Mouse (Mus musculus): ENCODE data around the gene Tnrc6b.

Tnrc6b gene

DNA sequence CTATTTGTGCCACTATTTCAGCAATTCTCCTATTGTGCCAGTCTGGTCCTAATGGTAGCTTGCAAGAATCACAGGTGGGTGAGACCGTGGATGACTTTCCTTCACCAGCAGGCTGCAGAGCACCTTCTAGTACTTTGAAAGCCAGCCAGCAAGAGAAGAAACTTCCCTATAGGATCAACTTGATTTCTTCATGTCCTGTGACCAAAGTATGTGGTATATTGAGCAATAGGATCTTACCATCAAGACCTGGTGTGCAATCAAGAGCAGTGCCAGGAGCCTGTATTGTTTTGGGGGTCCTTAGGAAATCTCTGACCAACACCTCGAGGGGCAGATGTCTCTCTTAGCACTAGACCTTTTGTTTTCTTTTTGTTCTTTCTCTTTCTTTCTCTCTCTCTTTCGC, 81.4 kb downstream of the Tnrc6b start:
- no peak for DNase-seq (ENCODE audit: low read depth)

DNA sequence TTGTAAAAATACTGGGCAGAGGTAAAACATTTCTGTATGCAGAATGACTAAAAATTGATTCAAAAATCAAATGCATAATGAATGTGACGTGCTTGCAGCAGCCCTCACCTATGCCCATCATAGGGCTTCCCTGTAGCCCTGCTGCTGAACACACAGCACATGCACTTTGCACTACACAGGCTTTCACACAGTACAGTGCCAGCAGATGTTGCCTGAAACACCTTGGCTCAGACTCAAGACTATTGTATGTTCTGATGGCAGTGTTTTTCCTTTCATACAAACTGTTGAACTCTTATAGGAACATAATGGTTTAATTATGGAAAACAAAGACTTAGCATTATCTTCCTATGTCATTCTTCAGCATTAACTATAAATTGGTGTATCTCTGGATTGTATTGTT, 84.0 kb downstream of the Tnrc6b start:
- DNase-seq (ENCODE audit: low read depth): no peak

DNA sequence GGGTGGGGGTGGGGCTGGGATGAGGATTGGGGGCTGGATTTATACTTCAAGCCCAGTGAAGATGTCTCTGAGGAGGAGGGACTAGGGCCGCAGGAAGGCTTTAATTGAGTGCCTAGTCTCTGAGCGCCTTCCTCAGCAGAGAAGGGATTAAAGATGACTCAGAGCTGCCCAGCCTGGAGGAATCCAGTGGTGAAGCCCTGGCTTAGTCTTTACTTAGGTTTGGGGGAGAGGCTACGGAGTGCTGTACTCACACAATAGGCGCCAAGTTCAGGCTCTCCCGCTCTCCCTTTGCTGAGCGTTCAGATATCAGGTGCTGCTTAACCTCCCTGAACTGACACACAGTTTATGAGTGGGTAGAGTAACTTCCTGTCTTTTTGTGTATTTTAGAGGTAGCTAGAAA, 86.6 kb downstream of the Tnrc6b start:
- peak; percentile 45 for DNase-seq (ENCODE audit: low read depth)

DNA sequence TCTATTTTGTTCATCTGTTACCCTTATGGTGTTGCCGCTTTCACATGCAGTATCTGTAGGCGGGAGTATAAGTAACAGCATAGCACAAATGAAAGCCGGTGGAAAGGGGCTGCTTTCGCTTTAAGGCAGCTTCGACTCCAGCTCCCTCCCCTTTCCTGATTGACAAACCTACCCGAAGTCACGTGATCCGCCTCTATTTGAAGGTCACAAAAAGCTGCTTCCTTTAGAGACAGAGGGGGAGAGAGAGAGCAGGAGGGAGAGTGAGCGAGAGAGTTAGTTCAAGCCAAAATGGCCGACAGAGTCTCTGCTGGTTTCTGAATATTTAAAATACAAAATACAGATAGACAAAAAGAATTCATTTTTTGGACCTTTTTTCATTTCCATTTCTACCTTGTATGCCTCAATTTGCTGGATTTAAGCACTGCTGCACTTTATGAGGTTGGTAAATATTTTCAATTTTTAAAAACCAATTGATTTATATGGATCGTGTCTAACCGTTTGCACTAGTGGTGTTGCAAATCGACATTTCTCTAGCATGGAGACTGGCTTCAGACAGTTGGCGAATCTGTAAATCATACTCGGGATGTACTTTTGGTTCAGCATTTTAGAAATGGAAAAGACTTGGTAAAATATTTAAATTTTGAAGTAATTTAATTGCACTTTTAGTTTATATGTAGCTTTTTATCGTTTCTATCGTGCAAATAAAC, 87.4 kb downstream of the Tnrc6b start:
- peak; percentile 88 for DNase-seq (ENCODE audit: low read depth)

DNA sequence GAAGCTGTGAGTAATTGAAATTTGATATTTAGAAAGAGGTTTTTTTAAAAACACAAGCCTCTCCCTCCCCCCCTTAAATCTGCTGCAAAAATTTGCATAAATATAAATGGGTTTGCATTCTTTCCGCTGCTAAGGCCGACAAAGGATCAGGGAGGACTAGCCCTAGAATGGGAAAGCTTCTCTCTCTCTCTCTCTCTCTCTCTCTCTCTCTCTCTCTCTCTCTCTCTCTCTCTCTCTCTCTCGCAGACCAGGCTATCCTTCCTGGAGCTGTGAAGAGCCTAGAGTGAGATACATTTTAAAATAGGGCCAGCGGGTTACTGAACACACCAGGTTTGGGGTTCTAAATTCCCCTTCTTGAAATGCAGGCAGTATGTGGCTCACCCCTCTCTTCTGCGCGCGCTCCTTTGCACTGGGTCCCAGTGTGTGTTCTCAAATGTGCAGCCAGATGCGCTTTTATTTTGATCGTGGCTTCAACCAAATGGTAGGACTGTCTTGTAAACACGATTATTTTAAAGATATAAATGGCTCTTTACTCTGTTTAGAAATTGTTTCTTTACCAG, 88.0 kb downstream of the Tnrc6b start:
- DNase-seq (ENCODE audit: low read depth): no peak

DNA sequence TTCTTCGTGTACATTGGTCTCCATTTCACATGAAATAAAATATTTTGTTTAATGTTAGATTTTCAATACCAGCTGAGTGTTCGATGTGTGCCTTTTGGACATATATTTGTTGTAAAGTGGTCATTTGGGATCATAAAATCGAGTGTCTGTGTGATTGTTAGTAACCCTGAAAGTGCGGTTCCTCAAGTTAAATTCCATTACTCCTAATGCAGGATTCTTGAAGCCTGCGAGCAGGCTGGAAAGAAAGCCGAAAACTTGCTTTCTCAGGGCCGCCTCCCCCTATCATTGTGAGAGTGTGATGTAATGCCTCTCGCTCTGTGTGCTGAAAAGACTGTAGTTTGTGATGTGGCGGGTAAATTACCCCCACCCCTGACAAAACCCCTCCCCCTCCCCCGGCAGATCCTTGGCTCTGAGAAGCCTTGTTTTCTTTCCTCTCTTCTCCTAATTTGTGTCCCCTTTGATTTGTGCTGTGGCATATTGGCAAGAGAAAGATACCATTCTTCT, 88.6 kb downstream of the Tnrc6b start:
- DNase-seq (ENCODE audit: low read depth): no peak

DNA sequence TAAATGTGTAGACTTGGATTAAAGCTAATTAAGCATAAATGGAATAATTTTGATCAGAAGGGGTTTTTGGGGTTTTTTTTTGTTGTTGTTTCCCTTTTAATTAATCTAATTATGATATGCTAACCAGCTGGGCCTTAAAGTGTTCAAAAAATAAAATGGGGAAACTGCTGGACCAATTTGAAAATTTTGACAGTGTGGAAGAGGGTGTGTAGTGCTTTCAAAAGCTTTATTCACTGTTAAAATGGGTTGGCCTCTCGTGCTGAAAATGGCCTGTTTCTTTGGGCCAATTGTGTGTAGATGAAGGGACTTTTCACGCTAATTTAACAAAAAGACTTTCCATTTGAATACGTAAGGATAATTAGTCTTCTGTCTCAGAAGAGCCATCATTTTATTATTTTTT, 89.1 kb downstream of the Tnrc6b start:
- DNase-seq (ENCODE audit: low read depth): no peak

DNA sequence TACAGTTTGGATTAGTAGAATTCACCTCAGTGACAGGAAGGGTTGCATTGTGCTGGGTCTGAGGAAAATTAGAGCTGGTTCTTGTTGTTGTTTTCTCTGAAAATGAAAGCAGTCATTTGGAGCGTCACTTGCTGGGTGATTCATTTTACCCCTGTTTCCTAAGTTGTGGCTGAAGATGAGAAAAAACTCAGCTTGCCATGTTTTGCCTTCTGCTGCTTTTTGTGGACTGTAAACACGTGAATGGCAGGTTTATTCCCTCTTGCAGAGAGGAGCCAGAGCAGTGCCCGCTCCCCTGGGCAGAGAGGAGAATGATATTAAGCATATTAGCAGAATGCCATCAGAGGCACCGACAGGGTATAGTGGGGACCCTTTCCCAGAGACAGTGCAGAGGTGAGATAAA, 89.7 kb downstream of the Tnrc6b start:
- no peak for DNase-seq (ENCODE audit: low read depth)

DNA sequence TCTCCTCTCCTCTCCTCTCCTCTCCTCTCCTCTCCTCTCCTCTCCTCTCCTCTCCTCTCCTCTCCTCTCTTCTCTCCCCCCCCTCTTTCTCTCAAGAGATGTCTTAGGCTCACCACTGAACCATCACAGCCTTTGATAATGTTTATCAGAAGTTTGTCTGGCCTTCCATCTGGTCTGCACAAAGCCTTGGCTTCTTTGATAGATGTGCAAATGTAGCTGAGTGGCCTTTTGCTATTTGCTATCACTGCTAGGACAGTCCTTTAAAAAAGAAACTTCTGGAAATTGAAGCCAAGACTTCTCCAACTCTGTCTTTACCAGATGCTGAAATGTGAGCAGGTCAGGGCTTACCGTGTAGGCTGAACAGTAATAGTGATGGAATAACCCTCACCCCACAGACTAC, 90.5 kb downstream of the Tnrc6b start:
- DNase-seq (ENCODE audit: low read depth): no peak

DNA sequence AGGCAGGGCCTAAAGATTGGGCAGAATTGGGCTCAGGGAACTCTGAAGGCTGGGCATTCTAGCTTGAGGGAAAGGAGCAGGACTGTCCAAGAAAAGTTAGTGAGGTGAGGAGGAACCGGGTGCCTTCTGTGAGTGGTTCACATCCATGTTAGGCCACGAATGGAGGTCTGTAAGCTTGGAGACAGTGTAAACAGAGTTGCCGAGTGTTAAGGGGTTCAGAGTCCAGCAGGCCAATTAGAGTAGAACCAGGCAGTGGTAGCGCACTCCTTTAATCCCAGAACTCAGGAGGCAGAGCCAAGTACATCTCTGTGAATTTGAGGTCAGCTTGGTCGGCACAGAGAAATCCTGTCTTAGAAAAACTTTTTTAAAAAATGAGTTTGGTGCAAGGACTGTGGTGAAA, 96.0 kb downstream of the Tnrc6b start:
- no peak for DNase-seq (ENCODE audit: low read depth)

DNA sequence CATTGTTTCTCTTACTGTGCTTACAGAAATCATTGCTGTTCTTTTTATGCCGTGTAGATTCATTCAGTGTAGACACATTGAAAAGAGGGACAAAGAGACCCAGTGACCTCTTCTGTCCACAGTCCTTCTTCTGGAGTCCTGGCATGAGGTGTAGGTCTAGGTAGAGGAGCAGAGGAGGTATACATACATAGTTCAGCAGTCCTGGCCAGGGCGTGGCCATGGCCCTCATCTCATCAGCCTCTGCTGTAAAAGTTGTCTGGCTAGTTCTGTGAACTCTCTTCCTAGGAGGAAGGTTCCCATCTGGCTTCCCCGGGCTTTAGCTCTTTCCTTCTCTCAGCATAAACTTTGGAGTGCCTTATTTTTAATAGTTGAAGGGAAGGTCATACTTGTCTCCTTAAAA, 99.1 kb downstream of the Tnrc6b start:
- DNase-seq (ENCODE audit: low read depth): no peak

DNA sequence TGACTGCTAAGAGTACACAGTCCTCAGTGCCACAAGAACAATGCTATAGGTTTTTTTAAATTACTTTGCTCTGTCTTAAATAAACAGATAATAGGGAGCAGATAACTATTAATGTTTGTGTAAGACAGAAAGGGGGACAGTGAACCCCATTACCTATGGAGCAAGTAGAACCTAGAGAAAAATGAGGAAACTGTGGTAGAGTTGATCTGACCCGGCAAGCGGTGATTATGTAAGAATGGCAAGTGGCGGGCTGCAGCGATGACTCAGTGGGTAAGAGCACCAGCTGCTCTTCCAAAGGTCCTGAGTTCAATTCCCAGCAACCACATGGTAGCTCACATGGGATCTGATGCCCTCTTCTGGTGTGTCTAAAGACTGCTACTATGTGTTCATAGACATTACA, 101.7 kb downstream of the Tnrc6b start:
- DNase-seq (ENCODE audit: low read depth): no peak

DNA sequence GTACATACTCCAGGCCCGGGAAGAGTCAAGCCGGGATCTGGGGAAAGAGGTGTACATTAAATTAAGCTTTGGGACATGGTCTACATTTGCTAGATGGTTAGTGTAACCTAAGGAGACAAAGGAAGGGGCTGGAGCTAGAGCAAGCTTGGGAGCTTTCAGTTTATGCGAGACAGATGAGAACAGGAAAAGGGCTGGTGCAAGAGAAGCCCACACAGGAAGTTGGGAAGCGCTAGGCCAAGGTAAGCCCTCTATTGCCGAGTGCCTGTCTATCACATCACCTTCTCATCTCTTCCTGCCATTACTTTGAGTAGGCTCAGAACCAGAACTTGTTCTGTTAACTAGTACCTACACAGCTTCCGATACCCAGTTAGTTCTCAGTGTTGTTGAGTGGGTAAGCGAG, 103.7 kb downstream of the Tnrc6b start:
- DNase-seq (ENCODE audit: low read depth): no peak

DNA sequence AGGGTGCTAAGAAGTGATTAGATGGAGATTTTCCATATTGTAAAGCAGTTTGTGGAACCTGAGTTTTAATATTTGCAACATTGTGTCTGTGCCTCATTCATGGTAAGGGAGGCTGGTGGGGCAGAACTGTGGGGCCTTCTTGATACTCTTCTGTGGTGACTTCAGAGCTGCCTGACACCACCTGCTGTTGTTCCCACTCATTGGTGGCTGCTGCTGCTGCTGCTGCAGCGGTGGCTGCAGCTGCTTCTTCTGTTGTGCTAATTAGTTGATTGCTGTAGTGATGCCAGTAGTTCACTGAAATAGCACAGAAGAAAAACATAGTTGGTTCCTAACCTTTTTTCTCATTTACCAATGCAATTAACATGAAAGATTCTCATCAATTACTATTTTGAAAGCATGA, 111.2 kb downstream of the Tnrc6b start:
- DNase-seq (ENCODE audit: low read depth): no peak

DNA sequence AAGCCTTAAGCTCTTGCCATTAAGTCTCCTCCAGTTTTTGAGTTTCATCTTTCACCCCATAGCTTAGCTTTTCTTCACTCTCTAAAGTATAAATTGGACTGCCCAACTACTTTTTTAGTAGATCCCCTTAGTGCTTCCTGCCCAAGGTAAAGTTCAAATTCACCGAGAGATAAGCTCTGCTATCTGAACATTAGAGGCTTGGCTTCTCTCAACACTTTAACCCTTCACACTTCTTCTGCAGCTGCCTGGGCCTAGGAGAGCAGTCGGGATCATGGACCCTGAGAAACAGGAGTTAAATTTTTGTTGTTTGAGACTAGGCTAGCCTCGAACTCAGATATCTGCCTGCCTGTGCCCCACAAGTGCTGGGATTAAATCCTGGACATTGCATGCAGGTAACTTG, 120.1 kb downstream of the Tnrc6b start:
- no peak for DNase-seq (ENCODE audit: low read depth)

DNA sequence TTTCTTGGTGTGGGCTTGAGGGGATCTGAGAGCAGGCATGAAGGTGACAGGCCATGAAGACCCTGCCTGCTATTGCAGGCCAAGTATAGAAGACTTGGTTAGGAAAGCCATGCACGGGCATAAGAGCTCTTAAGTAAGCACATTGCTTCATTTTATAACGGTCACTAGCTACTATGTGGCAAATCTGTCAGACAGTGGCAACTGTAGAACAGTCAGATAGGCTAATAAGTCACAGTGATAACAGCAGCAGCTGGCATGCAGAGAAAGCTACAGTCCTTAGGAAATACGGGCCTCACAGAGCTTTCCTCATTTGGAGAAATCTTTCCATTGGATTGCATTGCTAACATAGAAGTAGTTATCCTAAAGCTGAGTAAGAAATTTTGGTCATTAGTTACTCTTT, 121.7 kb downstream of the Tnrc6b start:
- no peak for DNase-seq (ENCODE audit: low read depth)

DNA sequence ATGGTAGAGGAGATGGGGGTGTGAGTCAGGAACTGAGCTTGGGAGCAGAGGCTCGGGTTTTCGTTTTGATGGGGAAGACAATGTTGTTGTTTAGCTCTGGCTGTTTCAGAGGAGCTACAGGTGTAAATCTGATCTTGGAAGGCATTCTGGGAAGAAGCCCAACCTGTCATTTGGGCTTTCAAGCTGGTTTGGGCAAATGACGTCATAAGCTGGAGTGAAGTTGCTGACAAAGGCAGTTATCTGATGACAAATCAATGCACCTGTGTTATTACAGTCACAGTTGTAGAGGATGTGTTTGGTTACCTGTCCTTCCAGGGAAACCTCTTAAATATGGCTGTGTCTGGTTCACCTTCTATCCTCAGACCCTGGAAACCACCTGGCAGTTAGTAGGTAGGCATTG, 125.1 kb downstream of the Tnrc6b start:
- DNase-seq (ENCODE audit: low read depth): no peak

DNA sequence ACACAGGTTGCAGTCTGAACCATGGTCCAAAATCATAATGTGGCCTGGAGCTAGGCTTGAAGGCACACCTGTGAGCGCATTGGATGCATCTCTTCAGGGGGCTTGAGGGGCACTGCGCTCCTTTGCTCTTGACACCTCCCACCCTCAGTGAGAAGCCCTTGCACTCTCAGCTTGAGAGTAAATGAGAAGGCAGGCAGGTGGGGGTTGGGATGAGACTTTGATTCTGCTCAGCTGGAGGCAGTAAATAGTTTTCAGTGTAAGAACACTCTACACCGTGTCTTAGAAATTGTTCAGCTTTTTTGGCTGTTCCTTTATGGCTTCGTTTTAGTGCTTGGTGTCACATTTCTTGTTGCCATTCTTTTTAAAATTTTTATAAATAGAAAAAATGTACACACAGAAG, 127.7 kb downstream of the Tnrc6b start:
- no peak for DNase-seq (ENCODE audit: low read depth)

DNA sequence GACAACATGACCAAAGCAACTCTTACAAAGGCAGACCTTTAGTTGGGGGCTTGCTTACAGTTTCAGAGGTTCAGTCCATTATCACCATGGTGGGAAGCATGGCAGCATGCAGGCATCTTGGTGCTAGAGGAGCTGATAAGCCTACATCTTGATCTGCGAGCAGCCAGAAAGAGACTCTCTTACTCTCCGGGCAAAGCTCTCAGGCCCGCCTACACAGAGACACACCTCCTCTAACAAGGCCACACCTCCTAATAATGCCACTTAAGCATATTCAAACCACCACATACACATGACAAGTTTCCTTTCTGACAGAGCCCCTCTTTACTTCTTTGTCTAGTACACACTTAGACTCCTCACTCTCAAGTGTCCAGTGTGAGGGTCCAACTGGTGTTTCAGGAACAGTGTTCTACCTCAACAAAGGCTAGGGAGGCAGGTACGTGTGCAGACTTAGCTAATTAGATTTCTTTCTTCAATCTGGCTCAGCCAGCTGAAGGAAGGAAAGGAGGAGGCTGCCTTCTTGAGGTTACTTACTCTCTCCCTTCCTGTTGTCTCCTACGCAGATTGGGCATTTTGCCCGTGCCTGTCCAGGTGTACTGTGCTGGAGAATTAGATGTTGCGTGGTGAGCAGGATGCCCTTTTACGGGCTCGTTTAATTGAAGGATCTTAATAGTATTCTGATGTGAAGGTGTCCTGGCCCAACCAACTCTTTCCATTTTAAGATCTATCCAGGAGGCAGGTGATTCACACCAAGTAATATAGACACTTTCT, 128.7 kb downstream of the Tnrc6b start:
- no peak for DNase-seq (ENCODE audit: low read depth)

DNA sequence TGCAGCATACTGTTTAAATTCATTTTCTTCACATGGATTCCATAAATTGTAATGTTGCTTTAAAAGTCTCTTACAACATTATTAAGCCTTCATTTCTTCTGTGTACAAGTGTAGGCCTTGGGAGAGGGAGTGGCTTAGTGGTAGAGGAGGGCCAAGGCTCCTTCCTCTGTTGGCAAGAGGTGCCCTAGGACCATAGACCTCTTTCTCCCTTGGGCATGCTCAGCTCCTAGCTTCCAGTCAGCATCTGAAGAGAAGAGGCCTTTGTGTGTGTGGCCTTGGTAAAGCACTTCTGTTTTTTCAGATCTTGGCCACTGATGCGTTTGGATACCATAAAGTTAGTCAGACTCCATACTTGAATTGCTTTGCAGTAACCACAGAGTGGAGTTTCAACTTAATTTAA, 133.1 kb downstream of the Tnrc6b start:
- DNase-seq (ENCODE audit: low read depth): no peak

DNA sequence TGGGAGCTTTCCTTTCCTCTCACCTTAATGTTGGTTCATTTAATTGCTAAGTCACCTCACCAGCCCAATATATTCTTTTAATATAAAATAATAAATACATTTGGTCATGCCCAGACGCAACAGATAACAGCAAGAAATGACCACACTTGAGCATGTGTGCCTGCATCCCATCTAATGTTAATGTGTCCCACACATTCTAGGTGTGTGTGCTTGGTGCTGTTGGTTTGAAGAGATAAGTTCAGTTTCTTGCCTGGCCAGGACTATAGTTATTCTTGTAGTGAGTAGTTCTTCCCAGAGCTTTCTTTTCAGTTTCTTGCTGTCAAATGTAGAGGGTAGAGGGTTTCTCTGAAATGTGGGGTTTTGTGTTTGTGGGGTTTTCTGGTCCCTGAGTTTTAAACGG, 133.8 kb downstream of the Tnrc6b start:
- DNase-seq (ENCODE audit: low read depth): no peak

DNA sequence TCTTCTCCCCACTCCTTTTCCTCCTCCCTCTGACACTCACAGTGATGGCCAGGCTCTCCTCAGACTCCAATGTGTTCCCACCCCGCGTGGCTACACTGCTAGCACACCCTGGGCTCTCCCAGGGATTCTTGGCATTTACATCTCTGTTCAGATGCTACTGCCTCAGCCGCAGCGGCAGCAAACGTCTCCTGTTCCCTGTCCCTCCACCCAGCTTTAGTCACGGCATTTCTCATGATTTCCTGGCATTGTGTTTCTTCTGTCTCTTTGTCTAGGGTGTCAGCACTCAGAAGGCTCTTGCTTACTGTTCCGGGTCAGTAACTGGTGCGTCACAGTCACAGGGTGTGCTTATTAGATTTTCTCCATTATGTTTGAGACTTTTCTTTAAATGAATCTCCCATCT, 138.9 kb downstream of the Tnrc6b start:
- peak; percentile 57 for DNase-seq (ENCODE audit: low read depth)

DNA sequence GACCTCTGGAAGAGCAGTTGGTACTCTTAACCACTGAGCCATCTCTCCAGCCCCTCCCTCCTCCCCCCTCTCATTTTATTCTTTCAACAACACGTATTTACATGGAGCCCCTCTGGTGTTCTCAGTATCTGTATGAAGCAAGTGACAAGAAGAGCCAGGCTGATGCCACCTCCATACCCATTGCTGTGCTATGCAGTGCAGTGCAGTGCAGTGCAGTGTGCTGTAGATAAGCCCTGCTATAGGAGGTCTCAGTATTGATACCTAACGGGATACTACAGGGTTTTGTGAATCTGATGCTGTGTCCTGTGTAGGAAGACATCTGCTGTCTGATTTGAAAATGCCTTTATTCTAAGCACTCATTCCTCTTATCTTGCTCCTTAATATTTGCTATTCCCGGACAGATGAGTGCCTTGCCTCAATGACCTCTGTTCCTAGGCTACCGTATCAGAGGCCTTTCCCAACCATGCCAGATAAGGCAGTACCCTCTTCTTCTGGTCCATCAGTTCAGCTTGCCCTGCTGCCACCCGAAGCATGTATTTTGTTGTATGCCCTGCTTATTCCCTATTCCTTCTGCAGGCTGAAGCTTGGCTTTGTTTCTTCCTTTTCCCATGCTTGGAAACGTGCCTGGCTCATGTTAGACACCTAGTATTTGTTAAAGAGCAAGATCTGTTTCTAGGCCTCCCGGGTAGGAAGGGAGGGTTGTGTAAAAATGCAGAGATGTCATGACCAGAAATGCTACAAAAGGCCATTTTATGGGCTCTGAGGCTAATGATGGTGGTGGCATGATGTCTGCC, 139.8 kb downstream of the Tnrc6b start:
- DNase-seq (ENCODE audit: low read depth): no peak
